Mouse (Mus musculus) Patski (cell line): ENCODE data around the gene Bicc1. TPM values are rescaled to one million over a fixed set of nuclear protein-coding genes. Genes with fewer than 3 reads are reported as not detected.

ENCODE experiments used
- ATAC-seq: fragments of 100-300 bp; one replicate; pipeline ENCODE4 v1.8.0; 2021
- CTCF ChIA-PET: fragments of 350-600 bp; sonication (Branson Sonifier 250); formaldehyde crosslinking; loops from one replicate; lab custom pipeline; 2022; ENCODE audit warnings: inconsistent platforms; lab: Charles Lee
- POLR2A ChIA-PET: fragments of 350-600 bp; sonication (Branson Sonifier 250); formaldehyde crosslinking; loops from one replicate; lab custom pipeline; 2022; ENCODE audit warnings: antibody characterized with exemption, inconsistent platforms; lab: Charles Lee
- DNase-seq: peaks from one replicate; pipeline ENCODE4 v3.0.0-alpha.2; 2011; ENCODE audit warnings: low read depth, low spot score
- H3K27me3 ChIP-seq: fragments of 371-371 bp; one replicate; pipeline ENCODE4 v1.5.1; 2021
- CTCF ChIP-seq: fragments of 100-300 bp; IDR thresholded peaks from one replicate; pipeline ENCODE4 v1.5.1; 2021
- in situ Hi-C: fragments of 300-500 bp; cut with MboI; formaldehyde crosslinking; loops from 3 replicates; pipeline ENCODE4 v1.11.1; 2018; ENCODE audit warnings: low pct_unique_long_range_greater_than_20kb, mixed read lengths
- polyA plus RNA-seq: library from polyadenylated mRNA; unstranded; gene quantifications from one replicate; pipeline ENCODE4 v1.2.3, GENCODE M21; 2021

The Bicc1 gene
- polyA plus RNA-seq, 1 experiment from 2014 or later: 384 TPM

- in situ Hi-C loops: no loop called here
- CTCF ChIA-PET: no interaction called here
- no peak for TF ChIP-seq CTCF
- no peaks in the 10 kb centered on the region for H3K27me3 ChIP-seq
- no peak for ATAC-seq
- no peak for DNase-seq
- POLR2A ChIA-PET: no interaction called here
Measured at GRCm38 (mm10) chr10:70919031-70919663, 240.4 kb downstream of the Bicc1 start.

GRCm38 (mm10) chr10:70916697-70917096 lies 242.8 kb downstream of the Bicc1 start:
- ChIA-PET POLR2A (no interaction called here), CTCF (interaction anchor here (1.3 kb wide), 1 partner anchor 309 kb away, joined by 5 read pairs; no protein-coding TSS in a partner anchor)
- in situ Hi-C loops: no loop called here
- DNase-seq (no peak), ATAC-seq (no peak)
- no peaks in the 10 kb centered on the region for H3K27me3 ChIP-seq
- TF ChIP-seq CTCF: peak; percentile 70

GRCm38 (mm10) chr10:70915096-70915495 lies 244.4 kb downstream of the Bicc1 start:
- in situ Hi-C loops: no loop called here
- CTCF ChIA-PET: no interaction called here
- ATAC-seq (no peak), DNase-seq (no peak)
- POLR2A ChIA-PET: no interaction called here
- TF ChIP-seq CTCF: no peak
- no peaks in the 10 kb centered on the region for H3K27me3 ChIP-seq

GRCm38 (mm10) chr10:70903936-70904335 lies 255.6 kb downstream of the Bicc1 start:
- DNase-seq: no peak
- CTCF ChIA-PET: interaction anchor here (1.0 kb wide), 1 partner anchor 42 kb away, joined by 3 read pairs; no protein-coding TSS in a partner anchor

GRCm38 (mm10) chr10:70902751-70903485 lies 256.6 kb downstream of the Bicc1 start:
- H3K27me3 ChIP-seq: no peaks in the 10 kb centered on the region
- in situ Hi-C loops: no loop called here
- CTCF ChIA-PET: interaction anchor here (1.3 kb wide), 1 partner anchor 34 kb away, joined by 5 read pairs; no protein-coding TSS in a partner anchor
- POLR2A ChIA-PET: interaction anchor here (0.6 to 1.0 kb wide), 2 partner anchors 9 to 142 kb away, joined by 3 read pairs; no protein-coding TSS in a partner anchor
- DNase-seq: no peak
- ATAC-seq: no peak
- TF ChIP-seq CTCF: no peak

More at GRCm38 (mm10) chr10:70903936-70904335, 255.6 kb downstream of the Bicc1 start:
- POLR2A ChIA-PET: interaction anchor here (1.0 kb wide), 1 partner anchor 14 kb away, joined by 6 read pairs; no protein-coding TSS in a partner anchor
- ATAC-seq: no peak
- H3K27me3 ChIP-seq: no peaks in the 10 kb centered on the region
- in situ Hi-C loops: no loop called here
- TF ChIP-seq CTCF: no peak

GRCm38 (mm10) chr10:70901193-70901875 lies 258.2 kb downstream of the Bicc1 start:
- no peak for TF ChIP-seq CTCF
- no peak for DNase-seq
- peak; percentile 72 for ATAC-seq
- H3K27me3 ChIP-seq: no peaks in the 10 kb centered on the region
- ChIA-PET CTCF (interaction anchor here (1.2 kb wide), 1 partner anchor 10 kb away, joined by 3 read pairs; no protein-coding TSS in a partner anchor), POLR2A (no interaction called here)
- in situ Hi-C loops: no loop called here

- in situ Hi-C loops: no loop called here
- CTCF ChIA-PET: interaction anchor here (1.0 kb wide), 1 partner anchor 18 kb away, joined by 3 read pairs; no protein-coding TSS in a partner anchor
- DNase-seq (no peak), ATAC-seq (no peak)
- POLR2A ChIA-PET: no interaction called here
- H3K27me3 ChIP-seq: no peaks in the 10 kb centered on the region
- no peak for TF ChIP-seq CTCF
Measured at GRCm38 (mm10) chr10:70895891-70896290, 263.6 kb downstream of the Bicc1 start.

GRCm38 (mm10) chr10:70878046-70878445 lies 281.5 kb downstream of the Bicc1 start:
- POLR2A ChIA-PET: interaction anchor here (0.7 kb wide), 1 partner anchor 29 kb away, joined by 3 read pairs; no protein-coding TSS in a partner anchor
- no peak for ATAC-seq
- no peak for TF ChIP-seq CTCF

GRCm38 (mm10) chr10:70877631-70878030 lies 281.9 kb downstream of the Bicc1 start:
- no peak for TF ChIP-seq CTCF
- in situ Hi-C loops: no loop called here
- POLR2A ChIA-PET: no interaction called here
- DNase-seq (no peak), ATAC-seq (no peak)
- CTCF ChIA-PET: interaction anchor here (1.5 kb wide), 1 partner anchor 18 kb away, joined by 3 read pairs; no protein-coding TSS in a partner anchor
- no peaks in the 10 kb centered on the region for H3K27me3 ChIP-seq

More at GRCm38 (mm10) chr10:70878046-70878445, 281.5 kb downstream of the Bicc1 start:
- DNase-seq: no peak
- H3K27me3 ChIP-seq: no peaks in the 10 kb centered on the region
- CTCF ChIA-PET: interaction anchor here (1.5 kb wide), 1 partner anchor 18 kb away, joined by 3 read pairs; no protein-coding TSS in a partner anchor
- in situ Hi-C loops: no loop called here

- ChIA-PET POLR2A (no interaction called here), CTCF (interaction anchor here (1.8 kb wide), 1 partner anchor 10 kb away, joined by 4 read pairs; no protein-coding TSS in a partner anchor)
- TF ChIP-seq CTCF: no peak
- no peaks in the 10 kb centered on the region for H3K27me3 ChIP-seq
- ATAC-seq (no peak), DNase-seq (no peak)
- in situ Hi-C loops: no loop called here
Measured at GRCm38 (mm10) chr10:70876522-70876921, 283.0 kb downstream of the Bicc1 start.
